Mouse (Mus musculus) MEL (cell line): ENCODE measurements around the gene Uqcc3.

Source experiments
- CHD1 ChIP-seq: IDR thresholded peaks from 2 replicates; pipeline ENCODE4 v1.6.1; 2012; ENCODE audit warnings: low read depth, mild to moderate bottlenecking, inconsistent platforms, low read length, improper control_type of control experiment
- CTCF ChIP-seq, 3 experiments: IDR thresholded peaks in 2 of 3; conservative IDR thresholded peaks in 1 of 3; 2 replicates each; pipeline ENCODE4 v1.5.1; 2011 to 2012; ENCODE audit warnings: low read length in 3 of 3, low read depth in 2 of 3, mild to moderate bottlenecking in 2 of 3, improper control_type of control experiment in 1 of 3, inconsistent platforms in 1 of 3, mixed read lengths in 1 of 3, moderate library complexity in 1 of 3; ENCODE audit not compliant: control insufficient read depth in 1 of 3, insufficient read depth in 1 of 3, poor library complexity in 1 of 3, severe bottlenecking in 1 of 3
- ELF1 ChIP-seq: IDR thresholded peaks from 2 replicates; pipeline ENCODE4 v1.6.1; 2014; ENCODE audit warnings: low read depth, mild to moderate bottlenecking, inconsistent platforms, low read length, improper control_type of control experiment, moderate library complexity
- HCFC1 ChIP-seq: IDR thresholded peaks from 2 replicates; pipeline ENCODE4 v1.6.1; 2012; ENCODE audit warnings: low read depth, mild to moderate bottlenecking, inconsistent platforms, low read length, improper control_type of control experiment, moderate library complexity
- MAFK ChIP-seq: IDR thresholded peaks from 2 replicates; pipeline ENCODE4 v1.6.1; 2011; ENCODE audit warnings: low read depth, mild to moderate bottlenecking, low read length, improper control_type of control experiment, borderline replicate concordance
- POLR2AphosphoS2 ChIP-seq: IDR thresholded peaks from 2 replicates; pipeline ENCODE4 v1.6.1; 2011; ENCODE audit warnings: low read length, improper control_type of control experiment
- UBTF ChIP-seq: IDR thresholded peaks from 2 replicates; pipeline ENCODE4 v1.6.1; 2012; ENCODE audit warnings: low read depth, mild to moderate bottlenecking, inconsistent platforms, low read length, improper control_type of control experiment, moderate library complexity, borderline replicate concordance; ENCODE audit not compliant: insufficient read depth
- ZNF384 ChIP-seq: IDR thresholded peaks from 2 replicates; pipeline ENCODE4 v1.6.1; 2012; ENCODE audit warnings: low read depth, mild to moderate bottlenecking, inconsistent platforms, low read length, improper control_type of control experiment

- TF ChIP-seq CTCF (IDR thresholded peaks at IDR 0.05 in 2 of 3, conservative IDR thresholded peaks at IDR 0.05 in 1 of 3; ENCODE audit: control insufficient read depth in 1 of 3, insufficient read depth in 1 of 3, low read depth in 2 of 3, low read length in 3 of 3, poor library complexity in 1 of 3, severe bottlenecking in 1 of 3) (no peak), ELF1 (no peak), CHD1 (no peak), HCFC1 (no peak), UBTF (no peak), POLR2AphosphoS2 (no peak), ZNF384 (no peak), MAFK (no peak)
Measured at GRCm38 (mm10) chr19:8914212-8914611, 33.5 kb upstream of the Uqcc3 start.
